Mouse (Mus musculus) cerebellum, adult (tissue): ENCODE measurements around the gene Slc25a22.

ENCODE experiments used
- ATAC-seq: cut with Nextera tagmentation; 2 replicates; pipeline ENCODE4 v1.9.2; 2017; ENCODE audit warnings: mild to moderate bottlenecking, moderate library complexity, mixed read lengths; ENCODE audit not compliant: insufficient number of reproducible peaks, low FRiP score, low TSS enrichment

Slc25a22 gene

GRCm38 (mm10) chr7:141474160-141474559 lies 36.5 kb upstream of the Slc25a22 start:
- ATAC-seq: no peak

DNA sequence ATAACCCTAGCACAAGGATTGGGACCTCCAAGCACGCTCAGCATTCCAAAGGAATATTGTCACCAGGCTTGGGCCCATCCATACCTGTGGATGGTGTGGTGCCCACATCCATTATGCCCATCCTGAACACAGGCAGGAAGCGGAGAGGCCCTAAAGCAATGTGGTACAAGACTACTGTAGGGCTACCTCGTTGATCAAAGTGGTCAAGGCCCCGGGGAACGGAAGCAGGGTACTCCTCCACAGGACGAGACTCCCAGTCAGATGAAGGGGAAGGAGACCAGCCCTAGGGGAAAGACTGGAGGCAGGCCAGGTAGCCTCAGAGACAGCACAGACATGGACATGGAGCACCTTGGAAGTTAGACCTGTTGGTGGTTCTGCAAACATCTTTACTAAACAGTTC lies 35.1 kb upstream of the Slc25a22 start:
- ATAC-seq: no peak

GRCm38 (mm10) chr7:141472226-141472625 lies 34.5 kb upstream of the Slc25a22 start:
- ATAC-seq: no peak

GRCm38 (mm10) chr7:141471236-141471635 lies 33.5 kb upstream of the Slc25a22 start:
- no peak for ATAC-seq

DNA sequence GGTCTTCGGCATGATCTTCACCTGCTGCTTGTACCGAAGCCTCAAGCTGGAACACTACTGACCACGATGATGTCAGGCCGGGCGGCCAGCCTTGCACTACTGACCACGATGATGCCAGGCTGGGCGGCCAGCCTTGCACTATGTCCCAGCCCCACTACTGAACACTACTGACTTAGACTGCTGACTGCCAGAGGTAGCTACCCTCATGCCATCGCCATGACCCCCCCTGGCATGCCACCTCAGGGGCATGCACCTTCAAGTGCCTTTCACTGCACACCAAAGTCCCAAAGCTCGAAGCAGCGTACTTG lies 32.9 kb upstream of the Slc25a22 start:
- no peak for ATAC-seq

DNA sequence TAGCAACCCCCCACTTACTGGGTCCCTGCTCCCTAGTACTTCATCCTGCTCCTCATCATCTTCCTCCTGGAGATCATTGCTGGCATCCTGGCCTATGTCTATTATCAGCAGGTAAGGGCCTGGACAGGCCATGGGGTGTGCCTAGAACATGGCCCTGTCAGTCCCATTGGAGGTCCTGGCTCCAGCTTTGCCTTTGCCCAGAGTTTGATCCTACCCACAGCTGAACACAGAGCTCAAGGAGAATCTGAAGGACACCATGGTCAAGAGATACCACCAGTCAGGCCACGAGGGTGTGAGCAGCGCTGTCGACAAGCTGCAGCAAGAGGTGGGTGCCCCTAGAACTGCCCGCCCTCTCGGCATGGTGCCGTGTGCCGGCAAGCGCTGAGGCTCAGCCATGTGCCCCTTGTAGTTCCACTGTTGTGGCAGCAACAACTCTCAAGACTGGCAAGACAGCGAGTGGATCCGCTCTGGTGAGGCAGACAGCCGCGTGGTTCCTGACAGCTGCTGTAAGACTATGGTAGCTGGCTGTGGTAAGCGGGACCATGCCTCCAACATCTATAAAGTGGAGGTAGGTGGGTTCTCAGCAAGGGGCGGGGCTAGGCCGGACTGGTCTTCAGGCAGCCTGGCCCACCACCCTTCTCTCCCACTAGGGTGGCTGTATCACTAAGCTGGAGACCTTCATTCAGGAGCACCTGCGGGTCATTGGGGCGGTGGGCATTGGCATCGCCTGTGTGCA lies 32.4 kb upstream of the Slc25a22 start:
- no peak for ATAC-seq

DNA sequence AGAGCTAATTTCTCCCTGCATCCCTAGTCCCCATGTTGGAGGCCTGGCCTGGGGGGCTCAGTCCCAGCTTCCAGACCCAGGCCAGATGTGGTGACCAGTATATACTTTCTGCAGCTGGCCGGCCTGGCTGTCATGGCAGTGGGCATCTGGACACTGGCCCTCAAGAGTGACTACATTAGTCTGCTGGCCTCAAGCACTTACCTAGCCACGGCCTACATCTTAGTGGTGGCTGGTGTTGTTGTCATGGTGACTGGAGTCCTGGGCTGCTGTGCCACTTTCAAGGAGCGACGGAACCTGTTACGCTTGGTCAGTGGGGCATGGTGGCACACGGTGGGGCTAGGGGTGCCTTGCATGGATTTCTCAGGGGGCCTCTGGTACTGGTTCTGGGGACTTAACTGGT lies 31.7 kb upstream of the Slc25a22 start:
- ATAC-seq: no peak

- peak; percentile 31; the same call in 1 of the 2 replicates for ATAC-seq
These were observed 31.0 kb upstream of the Slc25a22 start for GRCm38 (mm10) chr7:141468522-141469211.

DNA sequence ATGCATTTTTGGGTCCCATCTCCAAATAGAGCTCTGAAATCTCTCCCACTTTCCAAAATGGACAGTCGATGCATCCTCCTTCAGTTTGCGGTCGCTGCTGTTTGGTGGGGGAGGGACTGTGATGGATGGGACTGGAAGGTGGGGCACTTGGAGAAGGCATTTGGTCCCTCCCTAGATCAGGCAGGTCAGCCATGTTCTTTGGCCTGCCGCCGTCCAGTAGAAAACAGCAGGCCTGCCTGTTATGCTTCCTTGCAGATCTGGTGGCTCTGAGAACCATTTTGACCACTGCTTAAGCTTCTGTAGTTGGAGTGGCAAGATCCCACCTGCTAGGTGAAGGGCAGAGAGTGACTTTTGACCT lies 30.5 kb upstream of the Slc25a22 start:
- ATAC-seq: no peak

DNA sequence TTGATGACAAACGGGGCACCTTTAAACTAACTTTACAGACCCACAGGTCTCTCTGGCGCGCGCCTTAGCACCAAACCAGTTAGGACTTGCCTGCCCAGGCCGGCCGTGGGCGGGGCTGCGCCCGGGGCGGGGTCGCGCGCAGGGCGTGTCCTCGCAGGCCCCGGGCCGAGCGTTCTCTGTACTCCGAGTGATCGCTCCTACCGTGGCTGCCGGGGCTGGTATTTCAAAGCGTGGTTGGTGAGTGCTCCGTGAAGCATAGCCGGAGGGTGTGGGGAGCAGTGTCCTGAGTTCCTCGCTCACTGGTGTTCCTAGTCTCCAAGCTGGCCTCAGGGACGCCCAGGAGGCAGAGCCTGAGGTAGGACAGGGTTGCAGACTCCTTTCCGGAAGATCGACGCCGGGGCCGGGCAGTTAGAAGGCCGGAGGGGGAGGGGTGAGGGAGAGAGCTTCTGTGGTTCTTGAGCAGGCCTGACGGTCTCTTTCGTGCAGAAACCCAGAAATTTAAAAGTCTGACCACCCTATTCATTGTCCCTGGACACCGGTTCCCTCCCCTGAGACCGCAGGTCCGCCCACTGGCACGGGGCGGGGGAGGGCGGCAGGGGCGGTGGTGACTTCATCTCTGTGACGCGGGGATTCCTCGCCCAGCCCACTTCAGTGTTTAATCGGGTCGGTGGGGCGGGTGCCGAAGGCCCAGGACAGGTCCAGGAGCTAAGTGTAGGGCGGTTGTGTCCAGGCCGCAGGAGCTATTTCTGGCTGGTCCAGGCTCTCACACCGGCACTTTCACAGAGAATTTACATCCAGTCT lies 29.7 kb upstream of the Slc25a22 start, which contains the start of gene Cd151:
Cd151 (plus strand) TSS at position 163 of the 801 bp plus-strand sequence.
- 0 out of 2 replicates have a peak, but pooled peaks have one; percentile 10 for ATAC-seq

- ATAC-seq: no peak
These were observed 29.0 kb upstream of the Slc25a22 start for GRCm38 (mm10) chr7:141466607-141467148.

DNA sequence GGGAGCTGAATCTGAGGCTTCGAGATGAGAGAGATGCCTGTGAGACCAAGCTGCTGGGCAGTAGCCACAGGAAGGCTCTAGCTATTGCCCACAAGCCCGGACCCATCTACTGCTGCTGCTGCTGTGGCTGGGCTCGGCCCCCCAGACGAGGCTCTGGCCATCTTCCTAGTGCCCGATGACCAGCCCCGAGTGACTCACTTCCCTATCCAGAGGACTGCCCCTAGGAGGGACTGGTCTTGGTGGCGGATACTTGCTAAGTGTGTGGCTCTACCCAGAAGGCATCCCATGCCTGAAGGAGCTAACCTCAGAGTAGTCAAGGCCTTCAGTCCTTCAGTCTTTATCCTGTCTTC lies 28.3 kb upstream of the Slc25a22 start:
- ATAC-seq: no peak

- no peak for ATAC-seq
These were observed 27.8 kb upstream of the Slc25a22 start for GRCm38 (mm10) chr7:141465388-141466044.

DNA sequence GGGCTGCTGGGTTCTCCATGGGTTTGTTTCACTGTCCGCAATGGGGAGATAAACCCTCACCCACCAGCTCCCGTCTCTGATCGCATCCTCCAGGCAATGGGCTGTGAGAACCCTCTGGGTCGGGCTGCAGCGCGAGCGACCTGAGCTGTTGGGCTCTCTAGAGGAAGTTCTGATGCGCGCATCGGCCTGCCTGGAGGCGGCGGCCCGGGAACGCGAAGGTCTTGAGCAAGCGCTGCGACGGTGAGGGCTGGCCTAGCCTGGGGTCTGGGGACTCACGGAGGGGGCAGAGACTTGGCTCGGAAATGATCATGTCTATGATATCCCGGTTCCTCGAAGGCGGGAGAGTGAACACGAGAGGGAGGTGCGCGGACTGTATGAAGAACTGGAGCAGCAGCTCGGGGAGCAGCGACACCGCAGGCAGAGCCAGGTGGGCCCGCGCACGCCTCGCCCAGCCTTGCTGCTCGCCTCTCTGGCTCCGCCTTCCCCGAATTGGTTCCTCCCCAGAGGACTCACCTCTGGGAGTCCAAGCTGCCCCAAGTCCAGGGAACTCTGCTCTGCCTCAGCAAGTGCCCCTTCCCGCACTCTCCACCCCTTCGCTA lies 27.0 kb upstream of the Slc25a22 start:
- ATAC-seq: no peak

- ATAC-seq: no peak
These were observed 26.3 kb upstream of the Slc25a22 start for GRCm38 (mm10) chr7:141463824-141464602.

DNA sequence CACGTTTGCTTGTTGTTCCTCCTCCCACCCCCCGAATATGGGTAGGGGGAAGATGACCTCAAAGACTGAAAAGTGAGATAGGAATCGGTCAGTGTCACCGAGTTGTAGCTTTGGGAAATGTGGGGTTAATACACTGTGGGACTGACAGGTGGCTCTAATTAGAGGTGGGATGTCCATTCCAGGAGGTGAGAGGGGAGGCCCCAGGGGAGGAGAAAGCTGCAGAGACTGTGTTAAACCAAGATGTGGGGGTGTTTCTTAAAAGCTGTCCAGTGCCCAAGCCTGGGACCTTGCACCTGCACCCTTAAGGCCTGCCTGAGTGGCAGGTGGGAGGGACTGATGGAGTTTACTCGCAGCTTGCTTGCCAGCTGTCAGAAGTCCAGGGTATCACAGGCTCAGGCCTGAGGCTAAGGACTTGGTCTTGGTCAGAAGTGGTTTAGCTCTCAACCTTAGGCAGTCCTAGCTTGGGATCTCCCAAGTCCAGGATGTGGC lies 24.7 kb upstream of the Slc25a22 start:
- no peak for ATAC-seq

- ATAC-seq: no peak
These were observed 24.0 kb upstream of the Slc25a22 start for GRCm38 (mm10) chr7:141461521-141462332.

- ATAC-seq: no peak
These were observed 22.9 kb upstream of the Slc25a22 start, which contains the start of gene Cracr2b for GRCm38 (mm10) chr7:141460391-141461113. Cracr2b (plus strand) TSS chr7:141461094.
